Mouse (Mus musculus) liver (tissue): ENCODE data around the gene Nlgn2.

ENCODE experiments used
- DNase-seq: peaks from one replicate; pipeline ENCODE4 v3.0.0-alpha.2; 2020; ENCODE audit warnings: mixed read lengths

Nlgn2 gene

GRCm38 (mm10) chr11:69858113-69858998 lies 20.8 kb upstream of the Nlgn2 start, which contains the start of gene Tnk1:
Gene Tnk1, minus strand, starts transcription at chr11:69858730.
- no peak for DNase-seq

DNA sequence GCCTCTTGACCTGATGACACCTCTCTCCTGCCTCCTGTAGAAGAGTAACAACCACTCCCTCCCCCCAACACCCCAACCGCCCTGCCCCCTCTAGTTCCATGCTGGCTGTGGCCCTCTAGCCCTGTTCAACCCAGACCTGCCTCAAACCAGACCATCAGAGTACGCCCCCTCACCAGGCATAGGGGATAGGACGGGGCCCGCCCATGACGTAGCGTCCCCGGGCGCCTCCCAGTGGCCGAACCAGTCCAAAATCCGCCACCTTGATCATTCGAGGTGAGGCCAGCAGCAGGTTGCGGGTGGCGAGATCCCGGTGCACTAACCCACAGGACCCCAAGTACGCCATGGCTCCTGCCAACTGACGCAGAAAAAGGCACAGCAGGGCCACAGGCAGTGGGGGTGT lies 17.8 kb upstream of the Nlgn2 start:
- DNase-seq: peak; percentile 85

DNA sequence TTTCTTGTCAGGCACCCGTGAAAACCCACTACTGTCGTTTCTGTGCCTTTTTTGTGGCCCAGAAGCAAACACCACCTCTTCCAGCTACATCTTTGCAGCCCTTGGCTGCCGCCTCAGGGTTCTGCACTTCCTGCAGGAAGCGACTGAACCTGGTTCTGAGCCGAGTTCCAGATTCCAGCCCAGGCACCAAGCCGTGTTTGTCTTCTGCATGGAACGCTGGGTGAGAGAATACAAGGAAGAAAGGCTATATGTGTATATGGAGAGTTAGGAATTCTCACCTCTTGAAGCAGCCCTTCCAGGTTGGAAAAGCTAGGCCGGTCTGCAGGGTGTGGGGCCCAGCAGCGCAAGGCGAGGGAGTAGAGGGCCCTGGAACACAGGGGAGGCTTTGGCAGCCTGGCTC lies 17.1 kb upstream of the Nlgn2 start:
- no peak for DNase-seq

- DNase-seq: peak; percentile 93
These were observed 16.4 kb upstream of the Nlgn2 start for GRCm38 (mm10) chr11:69853994-69854393.

DNA sequence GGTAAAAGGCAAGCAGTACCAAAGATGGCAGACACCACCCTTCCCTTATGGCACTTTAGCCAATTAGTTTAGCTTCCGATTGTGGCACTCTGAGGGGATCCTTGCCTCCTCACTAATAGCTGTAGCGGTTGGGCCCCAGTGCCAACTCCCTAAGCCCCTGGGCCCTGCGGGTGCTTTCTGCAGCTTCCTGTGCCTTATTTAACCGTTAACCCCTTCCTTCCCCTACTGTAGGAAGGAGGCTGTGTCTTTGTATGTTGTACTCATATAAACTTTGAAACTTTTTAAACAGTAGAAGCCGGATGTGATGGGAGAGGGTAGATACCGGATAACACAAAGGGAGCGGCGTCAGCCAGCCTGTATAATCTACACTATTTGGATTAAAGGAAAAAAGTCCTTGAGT lies 13.2 kb upstream of the Nlgn2 start:
- DNase-seq: no peak

- no peak for DNase-seq
These were observed 12.3 kb upstream of the Nlgn2 start for GRCm38 (mm10) chr11:69849884-69850283.

- no peak for DNase-seq
These were observed 11.5 kb upstream of the Nlgn2 start for GRCm38 (mm10) chr11:69849128-69849527.

GRCm38 (mm10) chr11:69848021-69848420 lies 10.4 kb upstream of the Nlgn2 start:
- no peak for DNase-seq

DNA sequence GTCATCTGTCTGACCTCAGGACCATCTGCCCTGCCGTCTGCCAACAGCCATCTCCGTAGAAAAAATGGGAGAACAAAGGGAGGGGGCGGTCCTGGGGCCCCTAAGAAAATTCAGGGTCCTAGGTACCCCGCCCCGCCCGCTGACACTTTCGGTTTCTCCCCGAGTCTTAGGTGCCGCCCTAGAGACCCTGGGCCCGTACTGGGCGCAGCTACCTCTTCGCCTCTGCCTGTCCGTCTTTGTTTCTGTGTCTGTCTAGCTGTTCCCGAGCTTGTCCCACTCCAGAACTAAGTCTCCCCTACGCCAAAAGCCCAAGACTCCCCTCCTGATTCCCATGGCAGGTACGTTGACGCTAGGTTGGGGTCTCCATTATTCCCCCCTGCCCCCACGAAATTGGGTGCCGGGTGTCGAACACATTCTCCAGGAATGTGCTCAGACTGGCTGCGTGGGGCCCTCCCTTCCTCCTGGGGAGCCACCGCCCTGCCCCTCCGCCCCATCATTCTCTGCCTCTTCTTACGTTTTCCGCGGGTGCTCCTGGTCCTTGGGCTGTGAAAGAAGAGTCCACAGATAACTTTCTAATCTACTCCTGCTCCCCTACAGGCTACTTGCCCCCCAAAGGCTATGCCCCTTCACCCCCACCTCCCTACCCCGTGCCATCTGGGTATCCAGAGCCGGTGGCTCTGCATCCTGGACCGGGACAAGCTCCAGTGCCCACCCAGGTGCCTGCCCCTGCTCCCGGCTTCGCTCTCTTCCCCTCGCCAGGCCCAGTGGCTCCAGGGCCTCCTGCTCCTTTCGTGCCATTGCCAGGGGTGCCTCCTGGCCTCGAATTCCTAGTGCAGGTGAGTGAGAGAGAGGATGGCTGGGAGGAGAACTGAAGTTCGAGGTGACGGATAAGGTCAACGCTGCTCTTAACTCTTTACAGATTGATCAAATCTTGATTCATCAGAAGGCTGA lies 9.4 kb upstream of the Nlgn2 start:
- DNase-seq: peak; percentile 85

DNA sequence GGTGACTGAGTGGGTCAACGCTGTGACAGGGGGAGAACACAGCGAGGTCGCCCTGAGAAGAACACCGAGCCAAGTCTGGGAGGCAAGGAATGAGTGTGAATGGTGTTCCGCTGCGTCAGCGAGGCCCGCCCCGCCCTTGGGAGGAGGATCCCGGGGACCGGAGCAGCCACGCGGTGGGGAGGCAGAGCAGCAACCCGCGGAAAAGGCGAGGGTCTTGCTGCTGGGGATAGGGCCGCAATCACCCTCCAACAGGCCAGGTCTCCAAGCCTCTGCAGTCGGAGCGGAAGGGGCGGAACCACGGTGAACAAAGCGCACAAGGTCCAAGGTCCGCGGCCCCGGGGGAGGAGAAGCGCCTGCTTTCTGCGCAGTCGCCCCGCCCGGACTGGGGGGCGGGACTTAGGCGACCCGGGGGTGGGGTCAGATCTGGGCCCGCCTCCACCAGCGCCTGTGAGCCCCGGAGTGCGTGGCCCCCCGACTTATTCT lies 8.7 kb upstream of the Nlgn2 start, which contains the start of gene Plscr3:
Gene Plscr3, plus strand, starts transcription at position 179 of the 483 bp plus-strand sequence.
- peak; percentile 95 for DNase-seq

DNA sequence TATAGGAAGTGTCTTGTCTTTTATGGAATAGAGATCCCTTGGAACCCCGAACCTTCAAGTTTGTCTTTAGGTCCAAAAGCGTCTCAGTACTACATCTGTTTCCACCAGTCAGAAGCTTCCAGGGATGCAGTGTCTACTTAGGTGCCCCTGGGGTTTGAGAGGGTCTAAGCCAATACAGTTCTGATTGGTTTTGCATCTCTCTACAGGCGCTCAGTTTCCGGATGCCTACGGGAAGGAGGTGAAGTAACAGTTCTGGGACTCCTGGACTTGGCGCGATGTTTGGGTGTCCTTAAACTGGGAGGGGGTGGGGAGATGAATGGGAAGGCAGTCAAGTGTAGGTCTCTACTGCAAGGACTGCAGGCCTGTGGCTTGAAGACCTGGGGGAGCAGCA lies 1.1 kb upstream of the Nlgn2 start:
- peak; percentile 45 for DNase-seq

DNA sequence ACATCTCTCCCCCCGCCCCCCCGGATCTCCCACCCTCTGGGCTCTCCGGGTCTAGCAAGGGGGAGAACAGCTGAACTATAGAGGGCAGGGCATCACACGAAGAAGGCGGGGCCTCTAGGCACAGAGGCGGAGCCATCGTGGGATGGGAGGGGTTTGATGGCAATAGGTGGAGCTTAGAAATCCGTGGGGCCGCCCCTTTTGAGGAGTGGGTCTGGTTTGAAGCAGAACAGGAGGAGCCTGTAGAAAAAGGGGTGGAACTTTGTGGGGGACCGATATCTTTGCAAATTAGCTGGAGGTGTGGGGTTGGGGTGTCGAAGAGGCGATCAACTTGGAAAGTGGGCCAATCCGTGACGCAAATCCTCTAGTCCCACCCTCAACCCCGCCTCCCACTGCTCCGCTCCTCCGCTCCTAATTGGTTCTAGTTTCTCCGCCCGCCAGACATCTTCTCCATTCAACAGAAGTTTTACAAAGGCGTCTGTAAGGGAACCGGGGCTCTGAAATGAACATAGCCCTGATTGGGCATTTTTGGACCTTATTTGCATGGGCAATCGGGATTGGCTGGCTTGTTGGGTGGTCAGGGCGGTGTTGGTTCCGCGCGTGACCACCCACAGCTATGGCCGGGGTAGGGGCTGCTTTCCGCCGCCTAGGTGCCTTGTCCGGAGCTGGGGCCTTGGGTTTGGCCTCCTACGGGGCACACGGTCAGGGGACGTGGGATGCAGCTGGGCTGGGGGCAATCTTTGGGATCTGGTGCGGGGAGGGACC lies 549 bp upstream of the Nlgn2 start, which contains the start of gene Tmem256:
Gene Tmem256, plus strand, starts transcription at position 563 of the 762 bp plus-strand sequence.
- peak; percentile 95 for DNase-seq

DNA sequence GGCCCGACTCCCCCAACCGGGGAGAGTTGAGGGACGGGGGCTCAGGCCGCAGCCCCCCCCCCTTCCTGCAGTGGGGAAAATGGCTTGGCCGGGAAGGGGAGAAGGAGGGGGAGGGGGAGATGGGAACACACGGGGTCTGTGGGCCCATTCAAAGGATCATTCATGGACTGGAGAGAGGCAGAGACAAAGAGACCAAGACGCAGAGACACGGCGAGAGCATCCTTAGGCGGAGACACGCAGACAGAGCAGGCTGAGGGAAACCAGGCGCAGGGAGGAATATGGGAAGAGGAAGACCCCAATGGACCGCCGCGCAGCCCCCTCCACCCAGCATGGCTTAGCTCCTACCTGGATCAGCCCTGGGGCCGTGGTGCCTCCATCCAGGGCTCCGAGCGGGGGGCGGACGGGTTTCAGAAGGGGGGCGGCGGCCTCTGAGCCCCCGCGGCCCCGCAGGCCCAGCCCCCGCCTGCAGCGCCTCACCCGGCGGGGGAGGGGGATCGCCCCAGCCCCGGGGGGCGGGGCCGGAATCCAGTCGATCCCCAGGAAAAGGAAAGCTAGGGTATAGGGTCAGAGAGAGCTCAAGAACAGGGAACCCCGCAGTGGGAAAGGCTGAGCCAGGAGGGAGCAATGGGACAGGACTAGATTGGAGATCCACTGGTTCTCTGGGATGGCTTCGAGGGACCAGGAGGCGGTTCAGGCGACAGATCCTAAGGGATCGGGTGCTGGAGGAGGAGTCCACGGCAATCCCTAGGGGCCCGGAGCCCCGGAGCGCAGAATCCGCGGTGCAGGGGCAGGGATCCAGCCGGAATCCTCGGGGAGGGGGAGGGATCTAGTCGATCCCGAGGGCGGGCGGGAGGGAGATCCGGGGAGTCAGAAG lies 644 bp downstream of the Nlgn2 start:
- peak; percentile 33 for DNase-seq

DNA sequence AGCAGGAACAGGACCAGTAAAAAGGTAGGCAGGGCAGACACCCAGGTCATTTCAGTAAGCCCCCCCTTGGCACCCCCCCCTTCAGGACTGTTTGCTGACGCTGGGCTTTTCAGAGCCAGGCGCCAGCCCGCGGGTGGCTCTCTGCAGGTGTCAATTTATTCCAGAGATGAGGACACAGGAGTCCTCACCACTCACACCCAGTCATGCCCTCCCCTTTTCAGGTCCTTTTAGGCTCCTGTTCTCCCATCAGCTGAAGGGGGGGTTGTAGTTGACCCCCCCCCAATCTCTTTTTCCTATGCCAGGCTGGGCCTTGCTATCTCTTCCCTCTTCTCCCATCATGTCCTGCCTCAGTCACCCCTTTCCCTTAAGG lies 1.6 kb downstream of the Nlgn2 start:
- no peak for DNase-seq

DNA sequence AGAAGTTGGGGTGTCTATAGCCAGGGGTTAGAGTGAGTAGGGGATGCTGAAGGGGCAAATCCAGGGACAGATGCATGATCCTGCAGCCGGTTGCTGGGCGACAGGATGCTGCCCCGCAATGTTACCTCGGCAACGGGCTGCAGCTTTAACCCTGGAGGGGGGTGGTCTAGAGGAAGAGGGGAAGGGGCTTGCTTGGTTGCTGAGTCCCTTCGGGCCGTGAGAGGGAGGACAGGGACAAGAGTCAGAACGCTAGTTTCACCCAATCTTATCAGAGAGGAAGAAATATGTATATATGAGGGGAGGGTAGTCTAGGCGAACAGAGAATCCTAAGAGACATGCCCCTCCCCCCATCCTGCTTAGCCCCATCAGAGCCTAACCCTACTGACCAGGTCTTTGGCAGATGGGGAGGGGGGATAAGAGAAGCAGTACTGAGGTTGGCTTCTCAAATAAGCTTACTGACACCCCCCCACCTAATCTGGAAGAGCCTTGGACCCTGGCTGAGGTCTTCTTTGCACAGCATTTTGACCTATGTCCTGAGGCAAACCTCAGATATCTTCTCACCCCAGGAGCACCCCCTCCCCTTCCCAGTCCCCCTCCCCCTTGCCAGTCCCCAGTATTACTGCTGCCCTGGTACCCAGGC lies 2.1 kb downstream of the Nlgn2 start:
- no peak for DNase-seq

DNA sequence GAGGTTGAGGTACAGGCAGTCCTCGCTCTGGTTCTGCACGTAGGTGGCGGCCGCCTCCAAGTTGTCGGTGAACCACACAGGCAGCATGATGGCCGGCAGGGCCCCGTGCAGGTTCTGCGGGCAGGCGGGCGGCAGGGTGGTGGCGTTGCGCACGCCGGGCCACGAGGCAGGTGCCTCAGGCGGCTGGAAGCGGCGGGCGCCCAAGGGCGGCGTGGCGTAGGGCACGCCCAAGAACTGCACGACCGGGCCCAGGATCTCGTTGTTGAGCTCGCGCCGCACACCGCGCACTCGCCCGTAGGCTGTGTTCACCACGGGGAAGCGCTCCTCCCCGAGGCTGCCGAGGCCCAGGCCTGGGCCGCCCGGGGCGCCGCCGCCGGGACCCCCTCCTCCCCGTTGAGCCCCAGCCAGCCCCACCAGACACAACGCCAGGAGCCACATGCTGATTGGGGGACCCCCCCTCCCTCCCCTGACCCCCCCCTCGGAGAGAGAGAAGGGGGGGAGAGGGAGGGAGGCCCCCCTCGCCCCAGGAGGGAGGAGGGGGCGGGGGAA lies 3.5 kb downstream of the Nlgn2 start:
- DNase-seq: peak; percentile 79

DNA sequence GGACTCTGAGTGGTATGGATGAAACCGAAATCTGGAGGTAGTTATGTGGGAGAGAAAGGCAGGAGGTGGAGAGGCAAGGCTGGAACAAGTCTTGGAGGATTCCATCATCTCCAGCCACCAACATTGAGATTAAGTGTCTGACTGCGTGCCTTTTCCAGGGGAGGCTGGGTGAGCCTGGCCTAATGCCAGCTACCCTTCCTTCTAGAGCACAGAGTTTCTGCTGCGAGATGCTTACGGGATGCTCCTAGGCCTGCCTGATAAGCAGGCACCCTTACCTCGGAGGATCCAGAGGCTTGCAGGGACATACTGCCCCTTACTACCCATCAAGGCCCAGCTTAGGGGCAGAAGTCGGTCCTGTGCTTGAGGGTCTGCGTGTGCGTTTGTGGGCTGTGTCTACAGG lies 4.0 kb downstream of the Nlgn2 start:
- DNase-seq: no peak

GRCm38 (mm10) chr11:69828832-69829231 lies 8.8 kb downstream of the Nlgn2 start:
- DNase-seq: no peak

GRCm38 (mm10) chr11:69823456-69823855 lies 14.1 kb downstream of the Nlgn2 start:
- no peak for DNase-seq

GRCm38 (mm10) chr11:69822080-69822479 lies 15.5 kb downstream of the Nlgn2 start, which contains the start of gene Spem1:
Gene Spem1, minus strand, starts transcription at chr11:69822180.
- DNase-seq: no peak

GRCm38 (mm10) chr11:69818871-69819270 lies 18.7 kb downstream of the Nlgn2 start:
- no peak for DNase-seq
